Mouse (Mus musculus): ENCODE data around the gene Hcst.

The Hcst gene

GRCm38 (mm10) chr7:30419561-30420499, at the start of gene Hcst:
Gene Hcst, minus strand, starts transcription at chr7:30419854.
- no peak for DNase-seq (ENCODE audit: low spot score in 2 of 2)

GRCm38 (mm10) chr7:30464816-30465300, 45.2 kb upstream of the Hcst start:
- DNase-seq (ENCODE audit: low spot score in 2 of 2): no peak

- DNase-seq (ENCODE audit: low spot score in 2 of 2): no peak
Measured at GRCm38 (mm10) chr7:30463996-30464395, 44.3 kb upstream of the Hcst start.

GRCm38 (mm10) chr7:30463568-30463967, 43.9 kb upstream of the Hcst start:
- no peak for DNase-seq (ENCODE audit: low spot score in 2 of 2)

GRCm38 (mm10) chr7:30459484-30459883, 39.8 kb upstream of the Hcst start:
- DNase-seq (ENCODE audit: low spot score in 2 of 2): no peak

- no peak for DNase-seq (ENCODE audit: low spot score in 2 of 2)
Measured at GRCm38 (mm10) chr7:30457629-30458330, 38.1 kb upstream of the Hcst start, which contains the start of the genes Kirrel2 and Nphs1. Gene Kirrel2, minus strand, starts transcription at chr7:30457690. Gene Nphs1, plus strand, starts transcription at chr7:30458315.

- DNase-seq (ENCODE audit: low spot score in 2 of 2): no peak
Measured at GRCm38 (mm10) chr7:30456911-30457628, 37.4 kb upstream of the Hcst start.

- DNase-seq (ENCODE audit: low spot score in 2 of 2): no peak
Measured at GRCm38 (mm10) chr7:30456487-30456886, 36.8 kb upstream of the Hcst start.

GRCm38 (mm10) chr7:30454259-30454658, 34.6 kb upstream of the Hcst start:
- DNase-seq (ENCODE audit: low spot score in 2 of 2): no peak

GRCm38 (mm10) chr7:30453766-30454165, 34.1 kb upstream of the Hcst start:
- DNase-seq (ENCODE audit: low spot score in 2 of 2): no peak

GRCm38 (mm10) chr7:30453327-30453726, 33.7 kb upstream of the Hcst start:
- DNase-seq (ENCODE audit: low spot score in 2 of 2): no peak

GRCm38 (mm10) chr7:30450241-30450640, 30.6 kb upstream of the Hcst start:
- no peak for DNase-seq (ENCODE audit: low spot score in 2 of 2)

GRCm38 (mm10) chr7:30444971-30445751, 25.5 kb upstream of the Hcst start, which contains the start of gene Aplp1:
Gene Aplp1, minus strand, starts transcription at chr7:30445535.
- peak in 1 of 2 experiments; percentile 67 for DNase-seq (ENCODE audit: low spot score in 2 of 2)

- peak in 1 of 2 experiments; percentile 56 for DNase-seq (ENCODE audit: low spot score in 2 of 2)
Measured at GRCm38 (mm10) chr7:30444154-30444970, 24.7 kb upstream of the Hcst start.

- DNase-seq (ENCODE audit: low spot score in 2 of 2): no peak
Measured at GRCm38 (mm10) chr7:30443696-30444095, 24.0 kb upstream of the Hcst start.

- no peak for DNase-seq (ENCODE audit: low spot score in 2 of 2)
Measured at GRCm38 (mm10) chr7:30440697-30441096, 21.0 kb upstream of the Hcst start.

- DNase-seq (ENCODE audit: low spot score in 2 of 2): no peak
Measured at GRCm38 (mm10) chr7:30439734-30440133, 20.1 kb upstream of the Hcst start.

- no peak for DNase-seq (ENCODE audit: low spot score in 2 of 2)
Measured at GRCm38 (mm10) chr7:30436879-30437278, 17.2 kb upstream of the Hcst start.

GRCm38 (mm10) chr7:30435156-30435555, 15.5 kb upstream of the Hcst start:
- no peak for DNase-seq (ENCODE audit: low spot score in 2 of 2)

- DNase-seq (ENCODE audit: low spot score in 2 of 2): no peak
Measured at GRCm38 (mm10) chr7:30434701-30435100, 15.0 kb upstream of the Hcst start.

Data from frontal cortex, postnatal 25 days (tissue).